Mouse (Mus musculus): ENCODE measurements at regions not wholly inside any gene's neighbourhood (a gene's known extent, or its start where the extent isn't known, plus 50 kb on each side); places are given as distances from the start of the nearest gene placed in this dataset.

DNA sequence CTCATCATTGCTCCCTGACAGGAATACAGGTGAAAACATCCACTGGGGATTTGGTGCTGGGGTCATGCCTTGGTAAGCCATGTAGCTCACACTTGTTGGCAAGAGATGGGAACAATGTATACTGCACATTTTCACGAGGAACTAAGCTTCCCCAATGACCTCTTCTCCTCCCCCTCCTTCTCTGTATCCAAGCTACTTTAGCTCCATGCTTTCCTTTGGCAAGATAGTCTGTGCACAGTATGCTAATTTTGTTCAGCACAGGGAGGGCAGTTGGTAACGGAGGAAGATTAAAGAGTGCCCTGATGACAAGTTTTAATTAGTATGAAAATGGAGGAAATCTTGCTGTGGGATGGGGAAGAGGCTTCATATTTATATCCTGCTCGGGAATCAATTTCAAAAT lies 160.9 kb upstream of the Serpine2 start:
- DNase-seq (ENCODE audit: low spot score in 2 of 2), result no peak
- H3K27ac ChIP-seq, result no peak overlapping the region
- no peak for TF ChIP-seq CTCF (conservative IDR thresholded peaks at IDR 0.05)
- no peak overlapping the region for H3K4me3 ChIP-seq

DNA sequence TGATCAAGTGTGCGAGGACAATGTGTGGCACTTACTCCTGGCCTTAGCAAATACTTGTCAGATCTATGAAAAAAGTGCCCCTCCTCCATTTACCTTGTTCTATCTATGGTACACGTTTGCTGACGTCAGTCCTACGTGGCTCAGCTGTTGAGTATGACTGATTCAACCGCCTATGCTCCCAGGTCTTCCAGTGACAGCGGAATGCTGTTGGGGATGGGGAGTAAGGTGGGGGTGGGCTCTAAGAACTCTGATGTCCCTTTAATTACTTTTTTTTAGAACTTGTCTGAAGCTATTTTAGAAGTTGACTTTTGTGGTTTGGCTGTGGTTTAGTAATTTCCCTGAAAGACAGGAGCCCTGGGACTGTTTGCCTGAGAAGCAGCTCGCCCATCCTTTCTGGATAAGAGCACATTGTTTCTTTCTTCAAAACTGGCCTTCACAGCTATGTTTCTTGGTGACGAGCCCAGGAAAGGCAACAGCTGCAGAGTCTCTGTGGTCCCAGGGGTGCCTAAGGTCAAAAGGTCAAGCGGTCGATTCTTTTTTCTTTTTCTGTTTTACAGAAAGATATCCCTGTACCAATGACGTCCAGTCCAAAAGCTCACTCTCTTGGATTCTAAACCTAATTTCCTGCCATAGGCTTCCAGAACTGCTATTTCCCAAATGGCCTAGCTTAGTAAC lies 157.5 kb upstream of the Serpine2 start:
- Histone ChIP-seq H3K4me3 (no peak overlapping the region), H3K27ac (no peak overlapping the region)
- no peak for DNase-seq (ENCODE audit: low spot score in 2 of 2)
- no peak for TF ChIP-seq CTCF (conservative IDR thresholded peaks at IDR 0.05)

DNA sequence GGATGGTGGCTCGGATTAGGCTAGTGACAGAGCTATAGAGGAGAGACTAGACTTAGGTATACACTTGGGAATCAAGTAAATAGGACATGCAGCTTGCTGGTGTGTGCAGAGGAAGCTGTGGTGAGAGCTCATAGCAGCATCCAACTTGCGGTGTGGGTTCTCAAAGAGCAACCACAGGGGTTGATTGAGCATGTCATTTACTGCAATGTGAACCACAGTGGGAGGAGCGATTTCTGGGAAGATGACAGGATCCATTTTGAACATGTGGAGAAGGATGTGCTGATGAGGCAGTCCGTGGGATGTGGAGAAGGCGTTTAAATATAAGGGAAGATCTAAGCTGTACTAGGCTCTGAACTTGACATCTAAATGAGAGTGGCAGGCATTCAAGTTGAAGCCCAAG lies 154.5 kb upstream of the Serpine2 start:
- DNase-seq (ENCODE audit: low spot score in 2 of 2), result no peak
- no peak overlapping the region for H3K27ac ChIP-seq
- TF ChIP-seq CTCF (conservative IDR thresholded peaks at IDR 0.05), result no peak
- H3K4me3 ChIP-seq, result no peak overlapping the region

DNA sequence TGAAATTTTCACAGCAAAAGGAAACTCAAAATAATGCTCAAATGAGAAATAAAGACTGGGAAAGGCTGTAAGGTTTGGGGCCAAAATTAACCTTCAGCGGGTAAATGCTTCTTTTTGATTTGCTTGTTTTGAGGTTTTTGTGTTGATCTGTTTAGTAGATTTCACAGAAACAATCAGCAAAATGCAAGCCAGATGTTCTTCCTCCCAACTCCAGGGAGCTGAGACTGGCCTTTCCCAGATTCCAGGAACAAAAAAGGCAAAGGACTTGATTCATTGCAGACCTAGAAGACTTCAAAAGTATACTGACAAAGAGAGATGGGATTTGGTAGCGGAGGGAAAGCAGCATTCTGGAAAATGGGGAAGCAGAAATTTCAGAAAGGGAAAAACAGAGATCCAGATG lies 153.6 kb upstream of the Serpine2 start:
- no peak for DNase-seq (ENCODE audit: low spot score in 2 of 2)
- H3K4me3 ChIP-seq, result no peak overlapping the region
- H3K27ac ChIP-seq, result no peak overlapping the region
- TF ChIP-seq CTCF (conservative IDR thresholded peaks at IDR 0.05), result no peak

DNA sequence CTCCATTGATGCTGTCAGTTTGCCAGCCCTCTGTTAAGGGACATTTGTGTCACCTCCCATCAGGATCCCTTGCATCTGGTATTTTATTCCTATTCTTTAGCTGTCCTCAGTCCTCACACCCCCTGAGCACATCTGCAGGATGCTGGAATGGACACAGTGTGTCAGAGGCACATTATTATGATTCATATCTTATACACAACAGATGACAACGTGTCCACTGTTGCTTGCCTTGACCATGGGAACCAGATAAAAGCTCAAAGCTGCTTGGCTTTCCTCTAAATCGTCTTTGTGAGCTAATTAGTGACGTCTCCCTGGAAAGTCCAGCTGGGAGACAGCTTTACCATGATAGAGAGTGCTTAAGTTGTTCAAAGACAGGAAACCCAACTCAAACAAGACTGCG lies 149.7 kb upstream of the Serpine2 start:
- no peak for TF ChIP-seq CTCF (conservative IDR thresholded peaks at IDR 0.05)
- no peak overlapping the region for H3K4me3 ChIP-seq
- DNase-seq (ENCODE audit: low spot score in 2 of 2), result no peak
- H3K27ac ChIP-seq, result no peak overlapping the region

GRCm38 (mm10) chr1:79999081-79999480 lies 138.1 kb upstream of the Serpine2 start:
- no peak for DNase-seq (ENCODE audit: low spot score in 2 of 2)
- H3K4me3 ChIP-seq, result no peak overlapping the region
- peak; percentile 60 for TF ChIP-seq CTCF (conservative IDR thresholded peaks at IDR 0.05)
- no peak overlapping the region for H3K27ac ChIP-seq

DNA sequence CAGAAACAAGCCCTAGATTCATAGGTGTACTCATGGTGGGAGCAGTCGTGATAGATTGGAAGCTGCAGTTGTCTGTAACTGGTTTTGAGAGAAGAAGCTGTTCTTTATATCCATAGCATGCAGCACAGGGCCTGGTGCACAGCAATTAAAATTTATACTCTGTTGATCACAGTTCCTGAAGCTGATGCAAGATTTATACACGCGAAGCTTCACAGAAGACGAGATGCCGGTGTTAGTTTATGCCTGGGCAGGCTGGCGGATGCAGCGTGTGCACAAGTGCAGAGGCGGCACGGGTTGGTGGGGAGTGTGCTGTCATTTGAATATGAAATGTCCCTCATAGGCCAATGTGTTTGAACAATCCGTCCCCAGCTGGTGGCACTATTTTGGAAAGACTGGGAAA lies 136.9 kb upstream of the Serpine2 start:
- TF ChIP-seq CTCF (conservative IDR thresholded peaks at IDR 0.05), result no peak
- no peak for DNase-seq (ENCODE audit: low spot score in 2 of 2)
- no peak overlapping the region for H3K27ac ChIP-seq
- H3K4me3 ChIP-seq, result no peak overlapping the region

- TF ChIP-seq CTCF (conservative IDR thresholded peaks at IDR 0.05), result no peak
- no peak for DNase-seq (ENCODE audit: low spot score in 2 of 2)
- Histone ChIP-seq H3K4me3 (no peak overlapping the region), H3K27ac (no peak overlapping the region)
Observed at GRCm38 (mm10) chr1:79997456-79997855, 136.5 kb upstream of the Serpine2 start.

DNA sequence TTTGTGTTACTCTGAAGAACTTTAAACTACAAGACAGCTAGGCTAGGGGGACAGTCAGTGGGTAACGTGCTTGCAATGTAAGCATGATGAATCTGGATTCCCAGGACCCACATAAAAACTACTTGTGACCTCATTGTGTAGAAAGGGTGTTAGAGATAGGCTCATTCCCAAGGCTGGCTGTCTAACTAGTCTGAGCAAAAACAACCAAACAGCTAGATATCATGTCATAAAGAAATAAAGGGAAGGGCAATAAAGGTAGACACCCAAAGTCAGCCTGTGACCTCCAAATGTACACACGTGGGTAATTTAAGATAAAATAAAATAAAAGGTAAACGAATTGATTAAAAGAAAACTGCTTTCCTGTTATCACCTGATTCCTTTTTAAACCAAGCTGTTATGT lies 123.7 kb upstream of the Serpine2 start:
- TF ChIP-seq CTCF (conservative IDR thresholded peaks at IDR 0.05), result no peak
- DNase-seq (ENCODE audit: low spot score in 2 of 2), result no peak
- no peak overlapping the region for H3K27ac ChIP-seq
- H3K4me3 ChIP-seq, result no peak overlapping the region

GRCm38 (mm10) chr1:79982678-79983280 lies 121.8 kb upstream of the Serpine2 start:
- Histone ChIP-seq H3K27ac (no peak overlapping the region), H3K4me3 (no peak overlapping the region)
- TF ChIP-seq CTCF (conservative IDR thresholded peaks at IDR 0.05), result no peak
- no peak for DNase-seq (ENCODE audit: low spot score in 2 of 2)

DNA sequence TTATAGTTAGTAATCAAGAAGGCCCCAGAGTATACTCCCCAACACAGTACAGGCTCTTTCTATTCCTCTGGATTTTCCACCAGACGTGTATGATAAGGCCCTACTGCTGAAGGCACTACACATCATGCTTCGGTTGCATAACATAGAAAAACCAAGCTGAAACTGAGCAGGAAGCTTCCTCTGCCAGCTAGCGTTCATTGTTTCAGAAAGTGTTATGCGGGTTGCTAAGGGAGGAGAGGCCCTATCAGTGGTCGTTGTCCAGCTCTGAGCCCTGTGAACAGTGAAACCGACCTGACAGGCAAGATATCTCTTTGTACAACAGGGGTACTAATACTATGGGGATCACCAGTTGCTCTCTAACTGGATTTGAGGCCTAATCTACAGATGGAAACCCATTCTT lies 118.9 kb upstream of the Serpine2 start:
- no peak for TF ChIP-seq CTCF (conservative IDR thresholded peaks at IDR 0.05)
- DNase-seq (ENCODE audit: low spot score in 2 of 2), result no peak
- no peak overlapping the region for H3K27ac ChIP-seq
- no peak overlapping the region for H3K4me3 ChIP-seq

DNA sequence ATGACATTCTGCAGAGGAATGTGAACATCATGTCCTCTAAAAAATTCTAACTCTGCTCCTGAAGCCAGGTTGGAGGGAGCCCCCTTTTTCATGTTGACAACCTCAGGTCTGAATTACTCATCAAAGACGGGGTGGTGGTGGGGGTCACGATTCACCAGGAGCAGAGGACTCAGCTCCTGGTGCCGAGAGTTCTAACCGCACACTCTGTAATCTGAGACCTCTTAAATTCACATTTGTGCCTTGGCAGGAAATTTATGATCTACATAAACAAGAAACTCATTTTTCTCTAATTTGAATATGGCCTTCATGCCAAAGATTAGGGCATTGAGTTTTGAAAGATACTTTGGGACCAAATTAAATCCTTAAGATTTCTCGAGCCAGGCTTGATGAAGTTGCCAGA lies 117.2 kb upstream of the Serpine2 start:
- no peak for DNase-seq (ENCODE audit: low spot score in 2 of 2)
- Histone ChIP-seq H3K4me3 (no peak overlapping the region), H3K27ac (no peak overlapping the region)
- TF ChIP-seq CTCF (conservative IDR thresholded peaks at IDR 0.05), result no peak

- H3K27ac ChIP-seq, result no peak overlapping the region
- DNase-seq (ENCODE audit: low spot score in 2 of 2), result peak; percentile 7 to 21
- TF ChIP-seq CTCF (conservative IDR thresholded peaks at IDR 0.05), result no peak
- H3K4me3 ChIP-seq, result no peak overlapping the region
Observed at GRCm38 (mm10) chr1:79956121-79956520, 95.1 kb upstream of the Serpine2 start.

DNA sequence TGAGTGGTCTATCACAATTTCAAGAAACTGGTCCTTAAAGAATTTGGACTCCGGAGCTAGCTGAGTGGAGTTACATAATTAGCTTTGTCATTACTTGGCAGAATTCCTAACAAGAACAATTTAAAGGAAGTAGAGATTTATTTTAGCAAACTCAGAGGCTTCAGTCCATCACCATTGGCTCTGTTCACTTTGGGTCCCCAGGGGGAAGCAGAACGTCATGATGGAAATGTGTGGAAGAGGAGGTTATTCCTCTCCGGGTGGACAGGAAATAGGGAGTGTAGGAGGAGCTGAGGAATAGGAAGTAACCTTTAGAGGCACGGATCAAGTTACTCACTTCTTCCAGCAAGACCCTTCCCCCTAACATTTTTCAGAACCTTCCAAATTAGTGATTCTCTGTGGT lies 83.3 kb upstream of the Serpine2 start:
- no peak overlapping the region for H3K4me3 ChIP-seq
- no peak for DNase-seq (ENCODE audit: low spot score in 2 of 2)
- TF ChIP-seq CTCF (conservative IDR thresholded peaks at IDR 0.05), result no peak
- H3K27ac ChIP-seq, result no peak overlapping the region

Measured in layer of hippocampus, adult 2 months (tissue).